Mouse (Mus musculus): ENCODE data around the gene Cd5. TPM values are rescaled to one million over a fixed set of nuclear protein-coding genes. Genes with fewer than 3 reads are reported as not detected.

The Cd5 gene
- total and polyA plus RNA-seq, 2 experiments from 2014 or later, result 0.53 to 0.55 TPM

DNA sequence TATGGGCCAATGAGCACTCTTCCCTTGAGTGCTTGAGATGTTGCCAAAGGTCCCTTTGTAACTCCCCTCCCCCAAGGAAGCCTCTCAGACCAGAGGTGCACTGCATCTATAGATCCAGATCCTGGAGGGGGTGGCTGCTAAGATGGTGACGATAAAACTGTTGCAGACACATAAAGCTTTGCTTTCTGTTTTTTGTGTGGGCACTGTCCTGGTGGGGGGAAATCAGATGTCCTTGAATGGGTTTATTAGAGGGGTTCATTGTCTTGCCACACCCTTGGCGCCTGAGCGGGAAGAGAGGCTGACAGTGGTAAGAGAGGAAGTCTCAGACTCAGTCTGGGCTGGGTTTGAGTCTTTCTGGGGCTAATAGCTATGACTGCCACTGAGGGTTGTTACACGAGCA lies 44.4 kb upstream of the Cd5 start:
- H3K4me2 ChIP-seq (ENCODE audit: low read depth, low read length, poor library complexity, severe bottlenecking), result no peak overlapping the region
- no peaks in the 10 kb centered on the region for H3K9me3 ChIP-seq (ENCODE audit: low read length)
- 79% methylated on average over 4 of the region's 4 CpGs for WGBS
- no peak overlapping the region for H3K4me3 ChIP-seq (ENCODE audit: low read depth, low read length)
- no peaks in the 10 kb centered on the region for H3K4me1 ChIP-seq (ENCODE audit: insufficient read depth, low read length)
- TF ChIP-seq CTCF (IDR thresholded peaks at IDR 0.05), result no peak
- H3K9ac ChIP-seq (replicated peaks; ENCODE audit: low read length, poor library complexity, severe bottlenecking), result no peak overlapping the region
- no peak overlapping the region for H3K27ac ChIP-seq (ENCODE audit: low read depth, low read length)
- DNase-seq (ENCODE audit: low spot score) (no peak), ATAC-seq (ENCODE audit: low FRiP score) (no peak)
- no peaks in the 10 kb centered on the region for H3K27me3 ChIP-seq (ENCODE audit: insufficient read depth, low read length)
- no peaks in the 10 kb centered on the region for H3K36me3 ChIP-seq (ENCODE audit: insufficient read depth, low read length)

DNA sequence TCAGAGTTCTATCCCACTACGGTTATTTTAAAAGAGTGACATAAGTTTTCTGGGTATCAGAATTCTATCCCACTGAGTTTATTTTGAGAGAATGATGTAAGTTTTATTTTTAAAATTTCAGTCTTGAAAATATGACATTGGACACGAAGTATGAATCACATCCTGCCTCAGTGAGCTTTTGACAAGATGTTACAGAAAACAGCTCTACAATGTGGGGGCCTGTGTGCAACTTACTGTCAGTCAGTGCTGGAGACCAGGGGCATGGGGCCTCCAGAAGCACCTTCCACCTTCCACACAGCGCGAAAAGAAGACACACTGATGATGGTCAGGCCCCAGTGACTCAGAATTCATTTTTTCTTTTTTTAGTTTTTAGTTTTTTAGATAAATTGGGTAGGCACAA lies 42.8 kb upstream of the Cd5 start:
- Histone ChIP-seq H3K4me1 (ENCODE audit: insufficient read depth, low read length) (no peaks in the 10 kb centered on the region), H3K36me3 (ENCODE audit: insufficient read depth, low read length) (no peaks in the 10 kb centered on the region), H3K27ac (ENCODE audit: low read depth, low read length) (no peak overlapping the region), H3K9me3 (ENCODE audit: low read length) (no peaks in the 10 kb centered on the region), H3K4me2 (ENCODE audit: low read depth, low read length, poor library complexity, severe bottlenecking) (no peak overlapping the region), H3K9ac (replicated peaks; ENCODE audit: low read length, poor library complexity, severe bottlenecking) (no peak overlapping the region), H3K27me3 (ENCODE audit: insufficient read depth, low read length) (no peaks in the 10 kb centered on the region), H3K4me3 (ENCODE audit: low read depth, low read length) (no peak overlapping the region)
- no peak for TF ChIP-seq CTCF (IDR thresholded peaks at IDR 0.05)
- 85% methylated on average over 4 of the region's 4 CpGs for WGBS
- DNase-seq (ENCODE audit: low spot score) (no peak), ATAC-seq (ENCODE audit: low FRiP score) (no peak)

DNA sequence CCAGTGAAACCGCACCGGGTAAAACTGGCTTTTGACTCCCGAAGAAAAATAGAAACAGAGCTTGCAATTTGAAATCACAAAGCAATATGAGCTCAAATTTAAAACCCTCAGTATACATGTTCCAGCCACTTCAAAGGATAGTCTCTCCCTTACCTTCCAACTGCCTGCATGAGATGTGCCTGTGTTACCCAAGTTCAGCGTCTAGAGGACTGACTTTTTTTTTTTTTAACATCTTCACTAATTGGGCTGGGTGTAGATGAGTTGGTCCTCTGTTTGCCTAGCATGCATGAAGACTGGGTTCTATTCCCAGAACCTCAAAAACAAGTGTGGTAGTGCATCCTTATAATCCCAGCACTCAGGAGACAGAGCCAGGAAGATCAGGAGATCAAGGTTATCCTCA lies 38.1 kb upstream of the Cd5 start:
- Histone ChIP-seq H3K9ac (replicated peaks; ENCODE audit: low read length, poor library complexity, severe bottlenecking) (no peak overlapping the region), H3K4me3 (ENCODE audit: low read depth, low read length) (no peak overlapping the region), H3K4me1 (ENCODE audit: insufficient read depth, low read length) (no peaks in the 10 kb centered on the region), H3K27ac (ENCODE audit: low read depth, low read length) (no peak overlapping the region), H3K4me2 (ENCODE audit: low read depth, low read length, poor library complexity, severe bottlenecking) (no peak overlapping the region), H3K9me3 (ENCODE audit: low read length) (no peaks in the 10 kb centered on the region), H3K36me3 (ENCODE audit: insufficient read depth, low read length) (no peaks in the 10 kb centered on the region), H3K27me3 (ENCODE audit: insufficient read depth, low read length) (no peaks in the 10 kb centered on the region)
- TF ChIP-seq CTCF (IDR thresholded peaks at IDR 0.05), result no peak
- 84% methylated on average over 4 of the region's 4 CpGs for WGBS
- no peak for DNase-seq (ENCODE audit: low spot score)
- no peak for ATAC-seq (ENCODE audit: low FRiP score)

DNA sequence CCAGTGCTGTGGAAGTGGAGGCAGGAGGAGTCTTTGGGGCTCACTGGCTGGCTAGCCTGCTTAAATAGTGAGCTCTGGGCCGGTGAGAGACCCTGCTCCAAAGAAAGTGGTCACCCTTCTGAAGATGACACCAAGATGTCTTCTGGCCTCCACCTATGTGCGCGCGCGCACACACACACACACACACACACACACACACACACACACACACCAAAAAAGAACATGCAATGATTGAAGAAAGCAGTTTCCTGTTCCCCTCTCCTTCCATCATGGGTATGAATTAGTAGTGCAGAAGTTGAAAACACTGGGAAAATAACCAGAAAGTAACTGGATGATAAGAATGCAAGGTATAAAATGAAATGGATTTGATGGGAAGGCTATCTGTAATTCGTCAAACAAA lies 35.3 kb upstream of the Cd5 start:
- TF ChIP-seq CTCF (IDR thresholded peaks at IDR 0.05), result no peak

DNA sequence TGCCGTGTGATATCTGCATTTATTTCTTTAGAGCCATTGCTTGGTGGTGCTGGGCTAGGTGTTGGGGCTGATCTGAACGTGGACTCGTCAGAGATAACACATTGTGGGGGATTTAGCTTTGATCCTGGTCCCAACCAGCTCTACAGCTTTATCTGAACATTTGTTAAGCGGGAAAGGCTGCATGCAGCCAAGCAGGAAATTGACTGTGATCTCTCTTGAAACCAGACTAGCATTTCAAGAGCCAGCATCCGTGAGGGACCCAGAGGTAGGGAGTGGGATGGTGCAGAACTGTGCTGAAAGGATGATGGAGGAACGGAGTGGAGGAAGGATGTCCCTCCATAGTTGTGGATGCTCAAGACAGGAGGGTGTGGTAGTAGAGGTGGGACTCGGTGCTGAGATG lies 34.6 kb upstream of the Cd5 start:
- no peak for TF ChIP-seq CTCF (IDR thresholded peaks at IDR 0.05)
- H3K36me3 ChIP-seq (ENCODE audit: insufficient read depth, low read length), result no peaks in the 10 kb centered on the region
- H3K27ac ChIP-seq (ENCODE audit: low read depth, low read length), result no peak overlapping the region
- no peak for DNase-seq (ENCODE audit: low spot score)
- H3K4me3 ChIP-seq (ENCODE audit: low read depth, low read length), result no peak overlapping the region
- H3K4me1 ChIP-seq (ENCODE audit: insufficient read depth, low read length), result no peaks in the 10 kb centered on the region; the same call in 1 of the 2 replicates
- ATAC-seq (ENCODE audit: low FRiP score), result no peak
- H3K27me3 ChIP-seq (ENCODE audit: insufficient read depth, low read length), result no peaks in the 10 kb centered on the region
- no peak overlapping the region for H3K9ac ChIP-seq (replicated peaks; ENCODE audit: low read length, poor library complexity, severe bottlenecking)
- no peaks in the 10 kb centered on the region for H3K9me3 ChIP-seq (ENCODE audit: low read length)
- 74% methylated on average over 7 of the region's 7 CpGs for WGBS
- no peak overlapping the region for H3K4me2 ChIP-seq (ENCODE audit: low read depth, low read length, poor library complexity, severe bottlenecking)

More for the DNA sequence above, 35.3 kb upstream of the Cd5 start:
- no peak overlapping the region for H3K9ac ChIP-seq (replicated peaks; ENCODE audit: low read length, poor library complexity, severe bottlenecking)
- H3K27ac ChIP-seq (ENCODE audit: low read depth, low read length), result no peak overlapping the region
- WGBS, result 93% methylated on average over 6 of the region's 6 CpGs
- H3K36me3 ChIP-seq (ENCODE audit: insufficient read depth, low read length), result no peaks in the 10 kb centered on the region
- no peak for ATAC-seq (ENCODE audit: low FRiP score)
- no peak overlapping the region for H3K4me3 ChIP-seq (ENCODE audit: low read depth, low read length)
- DNase-seq (ENCODE audit: low spot score), result no peak
- no peaks in the 10 kb centered on the region for H3K27me3 ChIP-seq (ENCODE audit: insufficient read depth, low read length)
- H3K4me1 ChIP-seq (ENCODE audit: insufficient read depth, low read length), result no peaks in the 10 kb centered on the region
- H3K9me3 ChIP-seq (ENCODE audit: low read length), result no peaks in the 10 kb centered on the region
- H3K4me2 ChIP-seq (ENCODE audit: low read depth, low read length, poor library complexity, severe bottlenecking), result no peak overlapping the region

DNA sequence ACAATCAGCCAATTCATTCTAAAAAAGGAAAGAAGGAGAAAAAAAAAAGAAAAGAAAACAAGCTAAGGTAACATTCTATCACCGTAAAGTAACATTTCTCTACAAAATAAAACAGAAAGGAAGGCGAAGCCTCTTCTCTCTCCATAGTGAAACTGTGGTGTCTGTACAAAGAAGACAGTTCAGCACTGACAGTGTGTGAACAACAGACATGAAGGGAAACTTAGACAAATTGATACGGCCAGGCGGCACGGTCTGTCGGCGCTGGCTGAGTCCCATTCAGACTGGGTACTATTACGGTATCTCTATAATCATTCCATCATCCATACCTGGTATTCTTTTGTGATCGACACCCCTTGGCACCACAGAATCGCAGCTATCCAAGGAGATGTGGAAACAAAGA lies 34.1 kb upstream of the Cd5 start:
- no peak for DNase-seq (ENCODE audit: low spot score)
- H3K27me3 ChIP-seq (ENCODE audit: insufficient read depth, low read length), result no peaks in the 10 kb centered on the region
- H3K27ac ChIP-seq (ENCODE audit: low read depth, low read length), result no peak overlapping the region
- no peak overlapping the region for H3K4me3 ChIP-seq (ENCODE audit: low read depth, low read length)
- H3K9ac ChIP-seq (replicated peaks; ENCODE audit: low read length, poor library complexity, severe bottlenecking), result no peak overlapping the region
- H3K9me3 ChIP-seq (ENCODE audit: low read length), result no peaks in the 10 kb centered on the region
- H3K4me2 ChIP-seq (ENCODE audit: low read depth, low read length, poor library complexity, severe bottlenecking), result no peak overlapping the region
- H3K36me3 ChIP-seq (ENCODE audit: insufficient read depth, low read length), result no peaks in the 10 kb centered on the region
- no peak for TF ChIP-seq CTCF (IDR thresholded peaks at IDR 0.05)
- H3K4me1 ChIP-seq (ENCODE audit: insufficient read depth, low read length), result no peaks in the 10 kb centered on the region; the same call in 1 of the 2 replicates
- ATAC-seq (ENCODE audit: low FRiP score), result no peak
- WGBS, result 88% methylated on average over 10 of the region's 10 CpGs
